Mouse (Mus musculus) layer of hippocampus, postnatal 36 days (tissue): ENCODE measurements around the gene Dpp4. TPM values are rescaled to one million over a fixed set of nuclear protein-coding genes. Genes with fewer than 3 reads are reported as not detected.

Experiments used
- DNase-seq, 2 experiments: peaks; one replicate each; pipeline ENCODE4 v3.0.0; 2022
- total RNA-seq, 2 experiments: library from RNA; stranded (reverse); gene quantifications; 2 replicates each; pipeline ENCODE4 v1.2.3; 2021

The Dpp4 gene
- total RNA-seq, result under 1 TPM; 0.30 to 0.71 TPM

DNA sequence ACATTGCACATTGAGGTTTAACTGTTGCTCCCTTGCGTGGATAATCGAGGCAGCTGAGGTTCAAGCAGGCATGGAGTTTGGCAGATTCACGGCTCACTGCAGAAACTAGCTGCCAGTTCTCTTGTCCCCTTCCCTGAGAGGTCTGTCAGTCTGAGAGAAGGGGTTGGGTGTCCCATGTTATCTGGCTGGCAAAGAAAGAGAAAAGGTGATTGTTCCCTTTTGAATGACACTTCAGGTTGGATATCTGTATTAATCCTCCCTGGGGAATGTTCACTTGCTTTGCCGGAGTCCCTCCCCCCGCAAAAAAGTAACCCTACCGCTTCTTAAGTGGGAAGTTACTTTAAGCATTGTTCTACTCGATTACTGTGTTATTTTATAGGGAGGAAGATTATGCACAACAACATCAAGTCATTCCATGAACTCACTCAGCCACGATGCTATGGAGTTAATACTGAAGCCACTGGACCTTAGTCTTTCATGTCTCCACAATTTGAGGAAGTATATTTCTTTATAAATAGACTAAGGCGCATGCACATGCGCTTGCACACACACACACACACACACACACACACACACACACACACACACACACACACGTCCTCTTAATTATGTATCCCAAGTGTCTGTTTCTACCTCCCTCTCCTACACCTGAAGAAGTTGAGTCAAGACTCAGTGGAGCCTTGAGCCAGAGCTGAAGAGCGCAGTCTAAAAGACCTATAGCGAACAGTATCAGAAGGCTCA is at the start of gene Dpp4:
TSS of gene Dpp4 (minus strand) at position 151 of the 741 bp plus-strand sequence.
- no peak for DNase-seq

- DNase-seq, result no peak
These were observed 48.9 kb upstream of the Dpp4 start for GRCm38 (mm10) chr2:62460815-62461450.

DNA sequence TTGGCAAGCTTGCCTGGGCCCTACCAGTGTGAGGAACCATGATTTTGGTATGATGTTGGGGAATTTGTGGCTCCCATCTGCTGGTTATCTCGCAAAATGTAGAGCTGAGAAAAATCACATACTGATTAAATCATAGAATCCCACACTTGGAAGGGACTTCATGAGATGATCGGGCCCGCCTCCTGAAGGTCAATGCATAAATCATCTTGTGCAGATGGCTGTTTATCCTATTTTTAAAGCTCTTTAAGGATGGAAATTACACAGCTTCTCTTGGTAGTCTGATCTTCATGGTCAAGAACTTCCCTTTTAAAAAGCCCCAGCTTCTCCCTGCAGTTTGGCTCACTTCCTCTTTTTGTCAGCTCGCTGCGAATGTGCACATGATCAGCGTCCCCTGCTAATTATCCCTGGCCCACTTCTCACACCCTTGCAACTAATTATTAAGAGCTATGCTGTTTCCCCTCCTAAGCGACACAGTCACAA is 48.2 kb upstream of the Dpp4 start:
- DNase-seq, result no peak

DNA sequence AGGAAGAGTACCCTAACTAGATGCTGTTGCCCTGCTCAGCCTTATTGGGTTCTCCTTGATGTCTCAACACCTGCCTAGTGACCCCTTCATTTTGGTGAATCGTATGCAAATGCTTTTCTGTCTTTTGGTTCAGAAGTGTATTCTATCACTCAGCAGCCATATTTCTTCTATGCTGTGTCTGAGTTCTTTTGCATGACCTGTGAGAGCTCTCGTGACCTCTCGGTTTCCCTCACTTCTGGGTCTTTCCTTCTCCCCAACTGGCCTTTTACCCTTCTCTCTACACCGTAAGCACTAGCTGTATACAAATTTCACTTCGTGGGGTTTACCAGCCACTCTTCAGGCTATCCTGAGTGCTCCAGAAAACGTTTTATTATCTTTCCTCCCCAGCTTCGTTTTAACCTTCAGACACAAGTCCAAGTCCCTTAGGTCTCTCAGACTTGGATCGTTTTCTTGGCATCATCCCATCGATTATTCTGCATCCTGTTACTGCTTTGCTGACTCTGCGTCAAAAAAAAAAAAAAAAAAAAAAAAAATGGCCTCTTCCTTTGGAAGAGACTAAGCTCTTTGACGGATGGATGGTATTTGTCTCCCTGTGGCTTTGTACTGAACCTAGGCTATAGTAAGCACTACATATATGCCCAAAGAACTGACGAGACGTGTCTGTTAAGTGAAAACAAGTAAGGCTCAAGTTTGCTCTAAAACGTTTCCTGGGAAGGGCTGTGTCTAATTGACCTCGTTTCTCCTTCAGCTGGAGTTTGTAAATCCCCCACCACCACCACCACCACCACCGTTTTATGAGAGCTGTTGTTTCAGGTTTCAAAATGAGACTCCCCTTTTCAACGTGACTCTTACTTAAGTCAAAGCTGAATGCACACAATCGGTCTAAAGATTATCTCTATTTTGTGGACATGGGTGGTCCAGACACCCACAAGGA is 47.5 kb upstream of the Dpp4 start:
- no peak for DNase-seq

DNA sequence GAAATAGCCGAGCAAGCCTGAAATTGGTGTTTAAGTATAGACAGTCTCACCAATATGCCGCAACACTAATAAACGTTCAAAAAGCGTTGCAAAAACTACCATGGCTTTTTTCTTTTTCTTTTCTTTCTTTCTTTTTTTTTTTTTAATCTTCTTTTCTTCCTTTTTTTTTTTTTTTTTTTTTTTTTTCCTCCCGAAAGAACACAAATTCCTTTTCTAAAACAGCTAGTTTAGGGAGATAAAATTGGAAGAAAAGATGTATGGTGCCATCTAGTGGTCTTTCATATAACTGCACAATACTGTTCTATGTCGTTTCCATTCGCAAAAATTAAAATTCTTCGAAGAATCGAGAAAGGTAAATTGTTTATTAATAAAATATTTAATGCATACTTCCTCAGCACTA is 46.0 kb upstream of the Dpp4 start:
- no peak for DNase-seq

GRCm38 (mm10) chr2:62454991-62455390 is 43.0 kb upstream of the Dpp4 start:
- DNase-seq, result no peak

DNA sequence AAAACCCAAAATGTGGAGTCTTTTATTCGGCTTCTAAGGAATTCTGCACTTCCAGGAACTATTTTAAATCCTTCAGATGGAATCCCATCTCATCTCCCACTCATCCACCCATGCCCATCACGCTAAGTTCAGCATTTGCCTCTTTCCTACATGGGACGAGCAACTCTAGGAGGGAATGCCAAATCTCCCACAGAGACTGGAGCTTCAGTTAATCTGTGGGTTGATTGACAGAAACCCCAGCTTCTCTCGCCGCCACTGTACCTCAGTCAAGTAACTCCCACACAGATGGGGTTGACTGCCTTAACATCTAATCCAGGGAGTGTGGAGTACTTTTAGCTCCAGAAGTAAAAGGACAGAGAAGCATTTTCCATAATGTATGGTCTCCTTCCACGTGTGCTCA is 42.0 kb upstream of the Dpp4 start:
- no peak for DNase-seq

- DNase-seq, result no peak
These were observed 38.3 kb upstream of the Dpp4 start for GRCm38 (mm10) chr2:62450364-62450763.

GRCm38 (mm10) chr2:62449692-62450346 is 37.8 kb upstream of the Dpp4 start:
- DNase-seq, result no peak

GRCm38 (mm10) chr2:62440802-62441544 is 28.9 kb upstream of the Dpp4 start:
- DNase-seq, result no peak

GRCm38 (mm10) chr2:62440083-62440482 is 28.1 kb upstream of the Dpp4 start:
- no peak for DNase-seq

DNA sequence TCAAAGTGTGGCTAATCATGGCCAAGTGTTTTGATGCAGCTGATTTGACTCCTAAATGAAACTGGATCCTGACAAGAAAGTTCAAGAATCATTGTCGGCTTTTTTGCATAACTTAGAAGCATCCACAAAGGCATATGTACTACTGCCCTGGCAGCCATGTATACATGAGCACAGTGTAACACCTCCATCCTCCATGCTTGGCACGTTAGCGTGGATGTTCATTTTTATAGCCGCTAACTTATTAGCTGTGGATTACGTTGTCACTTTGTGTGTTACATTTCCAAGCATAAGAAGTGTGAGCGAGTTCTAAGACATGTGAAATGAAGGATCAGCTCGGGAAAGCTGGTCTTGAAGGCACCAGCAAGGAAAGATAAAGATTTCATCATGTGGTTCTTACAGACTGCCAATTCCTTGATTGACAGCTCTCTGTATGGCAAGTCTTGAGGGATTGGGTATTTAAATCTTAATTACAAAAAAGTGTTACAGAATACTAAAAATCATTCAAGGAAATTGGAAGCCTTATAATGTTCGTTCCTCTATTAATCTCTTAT is 19.3 kb upstream of the Dpp4 start:
- DNase-seq, result no peak

- no peak for DNase-seq
These were observed 13.9 kb upstream of the Dpp4 start for GRCm38 (mm10) chr2:62425941-62426340.

DNA sequence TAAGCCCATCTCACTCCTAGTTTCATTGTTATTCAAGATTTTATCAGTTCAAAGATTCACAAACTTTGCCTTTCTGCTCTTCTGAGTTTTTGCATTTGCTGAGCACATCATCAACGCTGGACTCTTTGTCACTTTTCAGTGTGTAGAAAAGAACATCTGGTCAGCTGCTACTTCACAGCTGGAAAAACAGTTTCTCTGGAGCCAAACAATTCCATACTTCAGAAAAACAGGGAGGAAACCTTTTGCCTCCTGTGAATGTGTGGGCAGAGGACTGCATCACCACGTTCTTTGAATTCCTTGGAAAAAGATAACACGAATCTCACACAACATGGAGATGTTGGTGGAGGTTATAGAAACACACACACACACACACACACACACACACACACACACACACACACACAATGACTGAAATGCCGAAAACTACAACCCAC is 11.3 kb upstream of the Dpp4 start:
- no peak for DNase-seq

GRCm38 (mm10) chr2:62422515-62423342 is 10.7 kb upstream of the Dpp4 start:
- no peak for DNase-seq

DNA sequence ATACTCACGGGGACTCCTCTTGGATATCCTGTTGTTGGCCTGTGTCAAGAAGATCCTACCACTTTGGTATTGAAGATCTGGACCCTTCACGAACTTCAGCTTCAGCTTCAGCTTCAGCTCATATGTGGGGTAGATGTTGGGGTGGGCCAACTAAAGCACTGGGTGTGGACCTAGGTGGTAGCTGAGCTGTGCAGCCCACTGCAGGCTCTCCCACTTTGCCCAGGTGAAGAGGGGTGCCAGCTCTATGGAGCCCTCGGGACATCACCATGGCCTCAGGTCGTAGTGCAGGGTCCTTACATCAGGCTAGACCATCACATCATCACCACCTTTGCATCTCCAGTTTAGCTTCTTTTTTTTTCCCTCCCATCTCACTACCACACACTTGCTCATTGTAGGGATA is 9.2 kb upstream of the Dpp4 start:
- no peak for DNase-seq

GRCm38 (mm10) chr2:62420045-62420444 is 8.0 kb upstream of the Dpp4 start:
- no peak for DNase-seq

- DNase-seq, result no peak
These were observed 5.2 kb upstream of the Dpp4 start for GRCm38 (mm10) chr2:62417233-62417632.

- no peak for DNase-seq
These were observed 585 bp downstream of the Dpp4 start for GRCm38 (mm10) chr2:62411211-62412080.
